Mouse (Mus musculus) kidney, postnatal 0 days (tissue): ENCODE data around the gene Ppp1r9a. TPM values are rescaled to one million over a fixed set of nuclear protein-coding genes. Genes with fewer than 3 reads are reported as not detected.
"Not testable (repeated sequence)": the region's sequence is repeated elsewhere in the genome, so short reads cannot be mapped to it uniquely, and the experiment has no call there.

Experiments
- ATAC-seq: fragments of 200-750 bp; cut with Nextera tagmentation; replicated peaks from 2 replicates; pipeline ENCODE4 v1.8.0; 2017; ENCODE audit warnings: low read depth, moderate number of reproducible peaks, moderate TSS enrichment, moderate library complexity; ENCODE audit not compliant: low FRiP score
- DNase-seq: peaks from one replicate; pipeline ENCODE4 v3.0.0-alpha.2; 2016; ENCODE audit warnings: low spot score
- H3K27ac ChIP-seq: fragments of 300-500 bp; sonication (generic); 2 replicates; pipeline ENCODE4 v1.5.1; 2014; ENCODE audit warnings: mild to moderate bottlenecking
- H3K27me3 ChIP-seq: fragments of 300-500 bp; sonication (generic); 2 replicates; pipeline ENCODE4 v1.6.1; 2014; ENCODE audit warnings: low read length, mixed read lengths; ENCODE audit not compliant: insufficient read depth
- H3K36me3 ChIP-seq: fragments of 300-500 bp; sonication (generic); 2 replicates; pipeline ENCODE4 v1.6.1; 2014; ENCODE audit warnings: low read length, mixed read lengths; ENCODE audit not compliant: insufficient read depth
- H3K4me1 ChIP-seq: fragments of 300-500 bp; sonication (generic); replicated peaks from 2 replicates; pipeline ENCODE4 v1.6.1; 2014; ENCODE audit warnings: antibody characterized with exemption, low read length, mixed read lengths; ENCODE audit not compliant: insufficient read depth
- H3K4me2 ChIP-seq: fragments of 300-500 bp; sonication (generic); 2 replicates; pipeline ENCODE4 v1.6.1; 2014; ENCODE audit warnings: mild to moderate bottlenecking, low read length, moderate library complexity, mixed read lengths
- H3K4me3 ChIP-seq: fragments of 300-500 bp; sonication (generic); replicated peaks from 2 replicates; pipeline ENCODE4 v1.5.1; 2014; ENCODE audit warnings: low read depth, low read length
- H3K9ac ChIP-seq: fragments of 300-500 bp; sonication (generic); 2 replicates; pipeline ENCODE4 v1.6.1; 2014; ENCODE audit warnings: low read depth, low read length
- H3K9me3 ChIP-seq: fragments of 300-500 bp; sonication (generic); replicated peaks from 2 replicates; pipeline ENCODE4 v1.6.1; 2016; ENCODE audit warnings: low read length, inconsistent platforms, mixed read lengths
- CTCF ChIP-seq: IDR thresholded peaks from 2 replicates; pipeline ENCODE4 v1.5.1; 2016; ENCODE audit warnings: antibody characterized with exemption, low read depth, mild to moderate bottlenecking, moderate library complexity
- WGBS: fragments of 180-500 bp; shearing (Covaris S2); extraction: QIAGEN DNeasy Blood & Tissue Kit; methylation state at CpG from one replicate; pipeline ENCODE4 v1.1.7; 2014; 5-methylcytosine and 5-hydroxymethylcytosine counted together
- polyA plus RNA-seq: library from polyadenylated mRNA; unstranded; fragments of >200 nt; fragmentation: Nextera tagmentation; extraction: Ambion mirVana; gene quantifications from 2 replicates; pipeline ENCODE4 v1.2.1, GENCODE M21; 2015

The Ppp1r9a gene
- polyA plus RNA-seq, 1 experiment from 2014 or later: 8.2 TPM

DNA sequence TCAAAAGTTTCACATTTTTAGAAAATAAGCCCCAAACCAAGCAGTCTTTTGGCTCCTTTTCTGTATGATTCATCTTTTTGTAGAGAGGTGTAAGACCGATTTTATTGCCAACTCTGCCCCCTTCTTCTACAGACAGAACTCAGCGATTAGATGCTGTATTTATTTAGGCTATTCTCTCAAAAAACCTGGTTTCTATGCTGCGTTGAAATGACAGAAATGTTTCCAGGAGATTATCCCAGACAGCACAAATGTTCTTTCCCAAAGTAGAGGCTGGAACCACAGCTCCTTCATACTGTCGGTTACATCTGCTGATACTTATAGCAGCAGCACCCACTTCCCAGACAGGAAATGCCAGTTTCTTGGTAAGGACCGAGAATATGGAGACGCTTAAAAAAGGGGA, 2.8 kb upstream of the Ppp1r9a start:
- 78% methylated on average over 6 of the region's 6 CpGs for WGBS
- no peak for ATAC-seq
- Histone ChIP-seq H3K4me3 (no peak overlapping the region), H3K4me1 (no peaks in the 10 kb centered on the region), H3K27me3 (no peaks in the 10 kb centered on the region), H3K9me3 (no peaks in the 10 kb centered on the region), H3K36me3 (no peaks in the 10 kb centered on the region), H3K4me2 (no peak overlapping the region), H3K27ac (no peak overlapping the region), H3K9ac (no peak overlapping the region)
- TF ChIP-seq CTCF: no peak
- DNase-seq: no peak

DNA sequence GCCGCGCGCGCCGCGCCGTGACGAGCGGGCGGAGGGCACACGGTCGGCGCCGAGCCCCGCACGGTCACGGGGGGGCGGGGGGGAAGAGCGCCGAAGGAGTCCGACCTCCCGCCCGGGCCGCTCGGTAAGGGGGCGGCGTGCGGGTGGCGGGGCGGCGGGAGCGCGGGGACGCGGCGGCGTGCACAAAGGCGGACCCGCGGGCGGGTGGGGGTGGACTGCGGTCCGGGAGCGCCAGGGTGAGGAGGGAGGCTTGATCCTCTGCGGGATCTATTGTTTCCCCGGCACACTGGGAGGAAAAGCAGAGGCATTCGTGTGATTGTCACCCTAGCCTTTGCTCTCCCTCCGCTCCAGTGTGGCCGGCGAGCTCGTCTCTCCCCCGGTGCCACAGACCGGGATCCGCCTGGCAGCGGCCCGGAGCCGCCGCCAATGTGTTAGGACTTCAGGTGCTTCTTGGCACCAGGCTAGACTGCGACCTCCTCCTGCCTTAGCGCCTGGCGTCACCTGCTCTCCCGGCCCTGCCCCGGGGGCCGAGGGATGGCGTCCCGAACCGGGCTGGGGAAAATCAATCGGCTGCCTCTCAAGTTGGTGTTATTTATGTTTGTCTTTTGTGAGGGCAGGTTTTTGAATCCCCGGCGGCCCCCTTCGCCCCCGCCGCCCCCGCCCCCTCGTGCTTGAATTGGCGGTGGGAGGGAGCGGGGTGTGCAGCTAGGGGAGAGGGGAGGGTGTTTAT, 773 bp downstream of the Ppp1r9a start:
- H3K27ac ChIP-seq: peak overlapping the region; percentile 93
- no peaks in the 10 kb centered on the region for H3K36me3 ChIP-seq
- peak overlapping the region; percentile 62 for H3K4me3 ChIP-seq
- under 1% methylated on average over 42 of the region's 77 CpGs for WGBS
- ATAC-seq (peak; percentile 84), DNase-seq (peak; percentile 61)
- peak overlapping the region; percentile 92 for H3K9ac ChIP-seq
- H3K4me2 ChIP-seq: peak overlapping the region; percentile 82
- no peak for TF ChIP-seq CTCF
- no peaks in the 10 kb centered on the region for H3K27me3 ChIP-seq
- H3K4me1 ChIP-seq: no peaks in the 10 kb centered on the region
- H3K9me3 ChIP-seq: no peaks in the 10 kb centered on the region

- peak; percentile 49 for DNase-seq
- Histone ChIP-seq H3K36me3 (no peaks in the 10 kb centered on the region), H3K4me1 (no peaks in the 10 kb centered on the region), H3K9me3 (no peaks in the 10 kb centered on the region), H3K4me3 (peak overlapping the region; percentile 62), H3K9ac (peak overlapping the region; percentile 92), H3K27ac (peak overlapping the region; percentile 93), H3K4me2 (peak overlapping the region; percentile 82), H3K27me3 (no peaks in the 10 kb centered on the region)
- TF ChIP-seq CTCF: no peak
- ATAC-seq: peak; percentile 11; the same call in 1 of the 2 replicates
- 4% methylated on average over 9 of the region's 9 CpGs for WGBS
These were observed 1.3 kb downstream of the Ppp1r9a start for GRCm38 (mm10) chr6:4904055-4904450.

DNA sequence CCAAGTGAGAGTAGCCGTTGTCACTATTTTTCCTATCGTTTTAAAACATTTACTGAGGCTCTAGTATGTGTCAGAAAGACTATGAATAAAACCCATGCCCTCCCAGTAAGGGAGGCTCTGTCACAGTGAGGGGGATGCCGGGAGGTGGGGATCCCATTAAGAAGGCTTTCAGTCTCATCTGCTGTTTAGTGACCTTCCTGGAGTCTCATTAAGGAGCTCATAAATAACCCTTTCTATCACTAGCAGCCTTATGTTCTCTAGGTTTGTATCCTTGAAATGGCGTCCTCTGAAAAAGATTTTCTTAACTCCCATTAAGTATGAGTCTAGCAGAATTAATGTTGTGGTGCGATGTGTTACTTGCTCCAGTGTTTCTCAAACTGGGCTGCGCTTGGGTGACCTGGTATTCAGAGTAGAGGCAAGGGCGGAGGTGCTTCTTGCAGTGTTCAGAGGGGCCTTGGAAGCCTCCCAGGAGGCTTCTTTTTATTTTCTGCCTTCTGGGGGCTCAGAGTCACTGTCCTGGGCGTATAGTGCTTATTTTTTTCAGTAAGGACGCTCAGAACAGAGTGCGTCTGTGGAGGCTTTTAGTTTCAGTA, 7.4 kb downstream of the Ppp1r9a start:
- Histone ChIP-seq H3K27ac (0 out of 2 replicates have a peak overlapping the region, but pooled peaks have one; percentile 37), H3K4me1 (no peaks in the 10 kb centered on the region; the same call in 1 of the 2 replicates), H3K27me3 (no peaks in the 10 kb centered on the region), H3K4me2 (no peak overlapping the region), H3K9me3 (no peaks in the 10 kb centered on the region), H3K4me3 (no peak overlapping the region), H3K9ac (no peak overlapping the region), H3K36me3 (no peaks in the 10 kb centered on the region)
- ATAC-seq (peak; percentile 63), DNase-seq (peak; percentile 78)
- TF ChIP-seq CTCF: no peak
- 40% methylated on average over 10 of the region's 10 CpGs for WGBS

- no peaks in the 10 kb centered on the region for H3K9me3 ChIP-seq
- DNase-seq: peak; percentile 63
- no peak for ATAC-seq
- no peak overlapping the region for H3K9ac ChIP-seq
- H3K4me2 ChIP-seq: no peak overlapping the region
- no peaks in the 10 kb centered on the region for H3K4me1 ChIP-seq
- no peaks in the 10 kb centered on the region for H3K27me3 ChIP-seq
- no peak for TF ChIP-seq CTCF
- 55% methylated on average over 5 of the region's 5 CpGs for WGBS
- peaks cover 4% of the 10 kb centered on the region; the same call in 1 of the 2 replicates for H3K36me3 ChIP-seq
- H3K27ac ChIP-seq: no peak overlapping the region; the same call in 1 of the 2 replicates
- no peak overlapping the region for H3K4me3 ChIP-seq
These were observed 15.8 kb downstream of the Ppp1r9a start for GRCm38 (mm10) chr6:4918470-4918869.

DNA sequence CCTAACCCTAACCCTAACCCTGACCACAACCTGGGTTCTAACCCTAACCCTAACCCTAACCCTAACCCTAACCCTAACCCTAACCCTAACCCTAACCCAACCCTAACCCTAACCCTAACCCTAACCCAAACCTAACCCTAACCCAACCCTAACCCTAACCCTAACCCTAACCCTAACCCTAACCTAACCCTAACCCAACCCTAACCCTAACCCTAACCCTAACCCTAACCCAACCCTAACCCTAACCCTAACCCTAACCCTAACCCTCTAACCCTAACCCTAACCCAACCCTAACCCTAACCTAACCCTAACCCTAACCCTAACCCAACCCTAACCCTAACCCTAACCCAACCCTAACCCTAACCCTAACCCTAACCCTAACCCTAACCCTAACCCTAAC, 21.1 kb downstream of the Ppp1r9a start:
- not testable (repeated sequence) for H3K9me3 ChIP-seq, DNase-seq, H3K4me1 ChIP-seq, H3K27ac ChIP-seq, H3K36me3 ChIP-seq, H3K27me3 ChIP-seq, H3K4me3 ChIP-seq, H3K4me2 ChIP-seq, H3K9ac ChIP-seq
- ATAC-seq: 0 out of 2 replicates have a peak, but pooled peaks have one; percentile 25
